Mouse (Mus musculus): ENCODE data around the gene Klf7. TPM values are rescaled to one million over a fixed set of nuclear protein-coding genes. Genes with fewer than 3 reads are reported as not detected.
"Not testable (repeated sequence)": the region's sequence is repeated elsewhere in the genome, so short reads cannot be mapped to it uniquely, and the experiment has no call there.

Klf7 gene
- polyA plus RNA-seq, 1 experiment: 219 TPM

DNA sequence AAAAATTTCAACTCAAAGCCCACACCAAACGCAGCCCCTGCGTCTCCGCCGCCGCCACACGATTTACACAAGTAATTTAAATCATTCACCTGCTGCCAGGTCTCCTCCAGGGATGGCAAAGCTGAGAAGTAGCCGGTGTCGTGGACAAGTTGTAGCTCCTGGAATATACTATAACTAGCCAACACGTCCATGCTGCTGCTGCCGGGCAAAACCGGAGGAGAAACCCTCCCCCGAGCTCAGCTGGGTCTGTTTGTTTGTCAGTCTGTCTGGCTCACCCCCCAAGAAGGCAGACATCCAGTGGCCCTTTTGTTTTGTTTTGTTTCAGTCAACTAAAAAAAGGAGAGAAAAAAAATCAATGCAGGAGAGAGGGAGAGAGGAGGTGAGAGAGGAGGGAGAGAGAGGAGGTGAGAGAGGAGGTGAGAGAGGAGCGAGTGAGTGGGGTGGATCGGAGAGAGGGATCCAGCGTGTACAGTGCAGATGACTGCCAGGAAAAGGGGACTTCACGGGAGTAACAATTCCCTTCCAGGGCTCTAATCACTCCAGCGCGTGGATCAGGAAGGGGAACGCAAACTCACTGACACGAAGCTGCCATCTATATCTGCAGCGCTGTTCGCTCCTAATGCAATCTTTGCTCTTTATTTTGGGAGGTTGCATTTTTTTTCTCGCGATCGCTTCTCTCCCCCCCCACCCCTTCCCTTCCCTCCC lies 1.1 kb downstream of the Klf7 start:
- TF ChIP-seq POLR2A (IDR thresholded peaks at IDR 0.05; ENCODE audit: insufficient read depth, low read depth, low read length) (no peak), CTCF (IDR thresholded peaks at IDR 0.05; ENCODE audit: insufficient read depth, low read depth, low read length) (no peak; the same call in 1 of the 2 replicates)
- peak overlapping the region; percentile 80 for H3K4me3 ChIP-seq (ENCODE audit: insufficient read depth, low read depth, low read length)
- H3K27ac ChIP-seq (ENCODE audit: insufficient read depth, low read depth, low read length): peak overlapping the region; percentile 99
- peaks cover 2% of the 10 kb centered on the region; the same call in 1 of the 2 replicates for H3K4me1 ChIP-seq (ENCODE audit: control insufficient read depth, insufficient read depth, low read length)
- WGBS: under 1% methylated on average over 25 of the region's 25 CpGs

- 2% methylated on average over 13 of the region's 13 CpGs for WGBS
- H3K4me3 ChIP-seq (ENCODE audit: insufficient read depth, low read depth, low read length): peak overlapping the region; percentile 80
- peaks cover 2% of the 10 kb centered on the region; the same call in 1 of the 2 replicates for H3K4me1 ChIP-seq (ENCODE audit: control insufficient read depth, insufficient read depth, low read length)
- TF ChIP-seq CTCF (IDR thresholded peaks at IDR 0.05; ENCODE audit: insufficient read depth, low read depth, low read length) (no peak), POLR2A (IDR thresholded peaks at IDR 0.05; ENCODE audit: insufficient read depth, low read depth, low read length) (no peak)
- peak overlapping the region; percentile 94 for H3K27ac ChIP-seq (ENCODE audit: insufficient read depth, low read depth, low read length)
These were observed 1.7 kb downstream of the Klf7 start for GRCm38 (mm10) chr1:64120421-64120810.

DNA sequence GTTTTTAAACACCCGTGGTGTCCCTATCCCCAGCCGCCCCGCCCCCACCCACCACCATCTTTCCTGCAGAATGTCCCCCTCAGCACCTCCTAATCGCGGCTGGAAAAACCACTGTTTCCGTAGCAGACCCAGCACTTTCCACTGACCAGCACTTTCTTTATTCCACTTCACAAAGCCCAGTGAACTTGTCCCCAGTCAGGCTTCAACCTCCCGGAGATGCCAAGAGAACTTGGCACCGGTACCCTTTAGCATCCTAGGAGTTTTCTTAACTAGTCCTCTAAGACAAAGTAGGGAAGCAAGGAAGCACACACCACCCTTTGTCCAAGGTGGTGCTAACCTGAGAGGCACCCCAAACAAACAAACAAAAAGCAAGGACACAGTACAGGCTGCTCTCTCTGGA lies 2.2 kb downstream of the Klf7 start:
- Histone ChIP-seq H3K4me3 (ENCODE audit: insufficient read depth, low read depth, low read length) (peak overlapping the region; percentile 80), H3K27ac (ENCODE audit: insufficient read depth, low read depth, low read length) (peak overlapping the region; percentile 94), H3K4me1 (ENCODE audit: control insufficient read depth, insufficient read depth, low read length) (peaks cover 2% of the 10 kb centered on the region; the same call in 1 of the 2 replicates)
- TF ChIP-seq POLR2A (IDR thresholded peaks at IDR 0.05; ENCODE audit: insufficient read depth, low read depth, low read length) (no peak), CTCF (IDR thresholded peaks at IDR 0.05; ENCODE audit: insufficient read depth, low read depth, low read length) (no peak)
- under 1% methylated on average over 8 of the region's 8 CpGs for WGBS

DNA sequence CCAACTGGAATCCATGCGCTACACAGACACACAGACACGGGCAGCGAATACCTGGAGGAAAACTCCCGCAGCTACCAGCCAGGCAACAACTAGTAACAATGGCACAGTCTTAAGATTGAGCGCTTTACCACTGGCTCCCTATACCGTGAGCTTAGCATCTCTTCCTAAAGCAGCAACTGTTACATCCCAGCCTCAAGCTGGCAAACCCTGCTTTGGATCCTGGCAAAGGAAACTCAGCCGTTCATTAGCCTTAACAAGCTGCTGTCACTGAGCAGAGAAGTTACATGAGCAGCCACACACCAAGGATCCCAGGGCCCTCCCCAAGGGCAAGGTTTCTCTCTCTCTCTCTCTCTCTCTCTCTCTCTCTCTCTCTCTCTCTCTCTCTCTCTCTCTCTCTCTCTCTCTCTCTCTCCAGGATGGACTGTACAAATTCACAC lies 2.7 kb downstream of the Klf7 start:
- peaks cover 2% of the 10 kb centered on the region; the same call in 1 of the 2 replicates for H3K4me1 ChIP-seq (ENCODE audit: control insufficient read depth, insufficient read depth, low read length)
- H3K27ac ChIP-seq (ENCODE audit: insufficient read depth, low read depth, low read length): peak overlapping the region; percentile 62
- WGBS: 11% methylated on average over 7 of the region's 7 CpGs
- peak overlapping the region; percentile 80 for H3K4me3 ChIP-seq (ENCODE audit: insufficient read depth, low read depth, low read length)
- no peak for TF ChIP-seq POLR2A (IDR thresholded peaks at IDR 0.05; ENCODE audit: insufficient read depth, low read depth, low read length)
- TF ChIP-seq CTCF (IDR thresholded peaks at IDR 0.05; ENCODE audit: insufficient read depth, low read depth, low read length): no peak

- peak overlapping the region; percentile 62 for H3K27ac ChIP-seq (ENCODE audit: insufficient read depth, low read depth, low read length)
- TF ChIP-seq POLR2A (IDR thresholded peaks at IDR 0.05; ENCODE audit: insufficient read depth, low read depth, low read length) (no peak), CTCF (IDR thresholded peaks at IDR 0.05; ENCODE audit: insufficient read depth, low read depth, low read length) (no peak)
- 26% methylated on average over 6 of the region's 6 CpGs for WGBS
- peaks cover 2% of the 10 kb centered on the region; the same call in 1 of the 2 replicates for H3K4me1 ChIP-seq (ENCODE audit: control insufficient read depth, insufficient read depth, low read length)
- H3K4me3 ChIP-seq (ENCODE audit: insufficient read depth, low read depth, low read length): no peak overlapping the region; the same call in 1 of the 2 replicates
These were observed 3.6 kb downstream of the Klf7 start for GRCm38 (mm10) chr1:64118285-64119170.

DNA sequence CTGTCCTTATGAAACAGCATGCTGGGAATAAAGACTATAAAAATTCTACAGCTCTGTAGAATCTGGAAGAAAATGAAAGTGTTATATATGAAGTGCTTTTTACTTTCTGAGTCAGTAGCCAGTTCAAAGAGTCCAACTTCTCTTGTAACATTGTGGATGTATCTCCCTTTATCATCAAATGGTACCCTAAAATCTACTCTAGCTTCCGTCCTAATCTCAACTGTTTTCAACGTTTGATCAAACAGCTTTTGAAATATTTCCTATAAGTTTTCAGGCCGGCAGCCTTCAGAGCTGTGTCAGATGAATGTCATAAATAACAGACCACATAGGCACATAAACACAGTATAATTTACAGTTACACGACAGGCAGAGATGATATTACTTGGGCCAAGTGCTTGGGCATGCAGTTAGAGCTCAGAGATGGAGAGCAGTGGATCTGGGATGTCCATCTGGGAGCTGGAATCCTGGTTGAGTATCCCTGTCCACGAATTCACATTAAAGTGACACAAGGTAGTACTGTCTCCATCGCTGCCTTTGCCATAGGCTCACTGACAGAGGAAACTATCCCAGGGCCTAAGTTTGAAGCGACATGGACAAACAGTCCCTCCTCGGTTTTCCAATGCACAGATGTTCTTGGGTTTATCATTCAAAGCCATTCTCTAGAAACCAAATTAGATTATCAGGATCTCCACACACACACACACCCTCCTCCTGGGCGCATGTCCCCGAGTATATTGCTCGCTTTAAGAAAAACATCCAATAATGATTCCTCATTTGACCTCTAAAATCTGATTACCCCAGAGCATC lies 4.4 kb downstream of the Klf7 start:
- TF ChIP-seq CTCF (IDR thresholded peaks at IDR 0.05; ENCODE audit: insufficient read depth, low read depth, low read length) (no peak), POLR2A (IDR thresholded peaks at IDR 0.05; ENCODE audit: insufficient read depth, low read depth, low read length) (no peak)
- WGBS: 60% methylated on average over 11 of the region's 11 CpGs
- H3K4me3 ChIP-seq (ENCODE audit: insufficient read depth, low read depth, low read length): no peak overlapping the region; the same call in 1 of the 2 replicates
- peak overlapping the region; percentile 62; the same call in 1 of the 2 replicates for H3K27ac ChIP-seq (ENCODE audit: insufficient read depth, low read depth, low read length)
- peaks cover 2% of the 10 kb centered on the region; the same call in 1 of the 2 replicates for H3K4me1 ChIP-seq (ENCODE audit: control insufficient read depth, insufficient read depth, low read length)

GRCm38 (mm10) chr1:64116746-64117455 lies 5.2 kb downstream of the Klf7 start:
- peaks cover 2% of the 10 kb centered on the region; the same call in 1 of the 2 replicates for H3K4me1 ChIP-seq (ENCODE audit: control insufficient read depth, insufficient read depth, low read length)
- 43% methylated on average over 6 of the region's 6 CpGs for WGBS
- H3K27ac ChIP-seq (ENCODE audit: insufficient read depth, low read depth, low read length): peak overlapping the region; percentile 51; the same call in 1 of the 2 replicates
- TF ChIP-seq POLR2A (IDR thresholded peaks at IDR 0.05; ENCODE audit: insufficient read depth, low read depth, low read length): no peak
- TF ChIP-seq CTCF (IDR thresholded peaks at IDR 0.05; ENCODE audit: insufficient read depth, low read depth, low read length): no peak
- no peak overlapping the region; the same call in 1 of the 2 replicates for H3K4me3 ChIP-seq (ENCODE audit: insufficient read depth, low read depth, low read length)

DNA sequence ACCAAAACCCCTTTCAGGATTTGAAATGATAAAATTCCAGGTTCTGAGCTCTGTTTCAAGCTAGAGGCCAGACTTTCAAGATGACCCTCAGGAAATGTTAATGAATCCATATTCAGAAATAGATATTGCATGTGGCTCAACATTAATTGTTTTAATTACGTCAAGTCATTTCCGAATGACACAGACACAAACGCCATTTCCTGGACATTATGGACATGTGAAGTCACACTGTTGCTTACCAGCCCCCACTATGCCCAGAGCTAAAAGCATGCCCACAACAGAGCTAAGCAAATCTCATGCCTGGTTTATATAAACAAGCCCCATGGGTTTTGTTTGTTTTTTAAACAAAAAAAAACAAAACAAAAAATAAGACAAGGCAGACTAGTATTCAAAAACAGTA lies 7.5 kb downstream of the Klf7 start:
- H3K27ac ChIP-seq (ENCODE audit: insufficient read depth, low read depth, low read length): no peak overlapping the region

DNA sequence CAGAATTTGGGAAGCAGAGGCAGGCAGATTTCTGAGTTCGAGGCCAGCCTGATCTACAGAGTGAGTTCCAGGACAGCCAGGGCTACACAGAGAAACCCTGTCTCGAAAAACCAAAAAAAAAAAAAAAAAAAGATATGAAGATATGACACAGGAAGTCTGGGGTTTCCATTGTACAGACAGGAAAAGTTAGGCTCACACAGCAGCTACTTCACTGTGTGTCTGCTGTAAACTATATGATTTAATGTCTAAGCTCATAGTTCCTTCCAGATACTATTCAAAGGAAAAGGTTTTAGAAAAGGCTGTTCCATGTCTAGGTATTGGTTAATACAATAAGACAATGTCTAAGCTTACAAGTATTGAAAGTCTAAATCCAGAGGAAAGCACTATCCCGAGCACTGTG lies 13.4 kb downstream of the Klf7 start:
- H3K27ac ChIP-seq (ENCODE audit: insufficient read depth, low read depth, low read length); H3K4me3 ChIP-seq (ENCODE audit: insufficient read depth, low read depth, low read length); H3K4me1 ChIP-seq (ENCODE audit: control insufficient read depth, insufficient read depth, low read length): not testable (repeated sequence)
- 90% methylated on average over 3 of the region's 3 CpGs for WGBS

More for the DNA sequence above, 7.5 kb downstream of the Klf7 start:
- WGBS: 78% methylated on average over 3 of the region's 3 CpGs
- Histone ChIP-seq H3K4me1 (ENCODE audit: control insufficient read depth, insufficient read depth, low read length) (peaks cover 7% of the 10 kb centered on the region; the same call in 1 of the 2 replicates), H3K4me3 (ENCODE audit: insufficient read depth, low read depth, low read length) (no peak overlapping the region)
- TF ChIP-seq POLR2A (IDR thresholded peaks at IDR 0.05; ENCODE audit: insufficient read depth, low read depth, low read length) (no peak), CTCF (IDR thresholded peaks at IDR 0.05; ENCODE audit: insufficient read depth, low read depth, low read length) (no peak)

Data from olfactory bulb, adult 2 months (tissue).